Mouse (Mus musculus): ENCODE measurements around the gene Gm7929. TPM values are rescaled to one million over a fixed set of nuclear protein-coding genes. Genes with fewer than 3 reads are reported as not detected.
"Not testable (repeated sequence)": the region's sequence is repeated elsewhere in the genome, so short reads cannot be mapped to it uniquely, and the experiment has no call there.

Gene Gm7929
- not detected in 2 replicates for polyA plus RNA-seq (2015; fragmentation: Nextera tagmentation; extraction: Ambion mirVana)

- 100% methylated on average over 1 of the region's 1 CpGs for WGBS
- H3K27me3 ChIP-seq (ENCODE audit: control insufficient read depth, insufficient read depth, low read depth, low read length); H3K27ac ChIP-seq (ENCODE audit: low read length); H3K9me3 ChIP-seq (ENCODE audit: control insufficient read depth, low read length); H3K4me2 ChIP-seq (ENCODE audit: low read depth, low read length); H3K36me3 ChIP-seq (ENCODE audit: control insufficient read depth, insufficient read depth, low read length); H3K4me3 ChIP-seq (ENCODE audit: low read length); H3K4me1 ChIP-seq (replicated peaks; ENCODE audit: control insufficient read depth, insufficient read depth, low read length); ATAC-seq (ENCODE audit: low read depth); H3K9ac ChIP-seq (ENCODE audit: low read length): not testable (repeated sequence)
Measured at GRCm38 (mm10) chr14:41750514-41750913, at the start of gene Gm7929. Gene Gm7929 (minus strand): TSS chr14:41750614.

DNA sequence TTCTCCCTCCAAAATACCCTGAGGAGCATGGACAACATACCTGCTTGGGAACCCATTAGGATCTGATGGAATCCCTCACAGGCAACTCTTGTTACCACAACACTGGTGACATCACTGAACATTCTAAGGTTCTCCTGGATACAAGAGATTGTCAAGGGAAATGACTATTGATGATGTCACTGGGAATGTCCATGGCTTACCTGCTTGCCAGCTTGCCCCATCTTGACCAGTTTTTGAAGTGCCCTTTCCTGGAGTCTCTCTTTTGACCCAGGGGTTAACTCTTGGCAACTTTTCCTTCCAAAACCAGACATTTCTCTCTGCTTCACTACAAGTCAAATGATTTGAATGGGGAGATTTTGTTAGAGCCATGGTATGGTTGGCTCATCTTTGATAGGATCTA is 21.9 kb upstream of the Gm7929 start, which contains the start of gene Gm47189:
Gene Gm47189, minus strand, starts transcription at position 101 of the 400 bp plus-strand sequence.
- not testable (repeated sequence) for H3K27me3 ChIP-seq (ENCODE audit: control insufficient read depth, insufficient read depth, low read depth, low read length); H3K4me2 ChIP-seq (ENCODE audit: low read depth, low read length); H3K4me3 ChIP-seq (ENCODE audit: low read length); H3K36me3 ChIP-seq (ENCODE audit: control insufficient read depth, insufficient read depth, low read length); H3K4me1 ChIP-seq (replicated peaks; ENCODE audit: control insufficient read depth, insufficient read depth, low read length); H3K27ac ChIP-seq (ENCODE audit: low read length); H3K9ac ChIP-seq (ENCODE audit: low read length); ATAC-seq (ENCODE audit: low read depth); H3K9me3 ChIP-seq (ENCODE audit: control insufficient read depth, low read length)

GRCm38 (mm10) chr14:41755931-41756330 is 5.5 kb upstream of the Gm7929 start:
- not testable (repeated sequence) for H3K27me3 ChIP-seq (ENCODE audit: control insufficient read depth, insufficient read depth, low read depth, low read length); H3K4me1 ChIP-seq (replicated peaks; ENCODE audit: control insufficient read depth, insufficient read depth, low read length); H3K4me2 ChIP-seq (ENCODE audit: low read depth, low read length); H3K36me3 ChIP-seq (ENCODE audit: control insufficient read depth, insufficient read depth, low read length); ATAC-seq (ENCODE audit: low read depth); H3K9me3 ChIP-seq (ENCODE audit: control insufficient read depth, low read length); H3K4me3 ChIP-seq (ENCODE audit: low read length); H3K9ac ChIP-seq (ENCODE audit: low read length); H3K27ac ChIP-seq (ENCODE audit: low read length)
- 77% methylated on average over 2 of the region's 3 CpGs for WGBS

DNA sequence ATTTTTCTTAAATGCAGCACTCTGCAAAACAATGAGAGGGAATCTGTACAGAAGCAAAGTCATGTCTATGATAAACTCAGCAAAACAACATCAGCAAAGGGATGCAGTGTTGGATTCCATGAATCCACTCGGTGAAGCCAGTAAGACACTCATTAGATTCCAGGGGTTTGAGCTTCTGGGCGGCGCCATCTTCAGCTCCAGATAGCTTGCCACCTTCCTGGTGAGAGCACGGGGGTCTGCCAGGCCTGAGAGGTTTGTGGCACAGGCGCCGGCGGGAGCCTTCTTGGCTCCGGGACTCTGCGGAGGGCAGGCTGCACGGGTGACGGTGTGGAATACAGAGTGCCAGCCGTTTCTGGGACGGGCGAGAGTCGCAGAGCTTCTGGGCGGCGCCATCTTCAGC is 27.0 kb downstream of the Gm7929 start:
- H3K27me3 ChIP-seq (ENCODE audit: control insufficient read depth, insufficient read depth, low read depth, low read length); H3K27ac ChIP-seq (ENCODE audit: low read length); H3K9ac ChIP-seq (ENCODE audit: low read length); H3K4me2 ChIP-seq (ENCODE audit: low read depth, low read length); ATAC-seq (ENCODE audit: low read depth); H3K4me1 ChIP-seq (replicated peaks; ENCODE audit: control insufficient read depth, insufficient read depth, low read length); H3K36me3 ChIP-seq (ENCODE audit: control insufficient read depth, insufficient read depth, low read length); H3K4me3 ChIP-seq (ENCODE audit: low read length); H3K9me3 ChIP-seq (ENCODE audit: control insufficient read depth, low read length): not testable (repeated sequence)
- 67% methylated on average over 17 of the region's 17 CpGs for WGBS

- 72% methylated on average over 1 of the region's 1 CpGs for WGBS
- H3K4me3 ChIP-seq (ENCODE audit: low read length); H3K27ac ChIP-seq (ENCODE audit: low read length); H3K36me3 ChIP-seq (ENCODE audit: control insufficient read depth, insufficient read depth, low read length); H3K9ac ChIP-seq (ENCODE audit: low read length); H3K4me1 ChIP-seq (replicated peaks; ENCODE audit: control insufficient read depth, insufficient read depth, low read length); H3K4me2 ChIP-seq (ENCODE audit: low read depth, low read length); ATAC-seq (ENCODE audit: low read depth); H3K9me3 ChIP-seq (ENCODE audit: control insufficient read depth, low read length); H3K27me3 ChIP-seq (ENCODE audit: control insufficient read depth, insufficient read depth, low read depth, low read length): not testable (repeated sequence)
Measured at GRCm38 (mm10) chr14:41717180-41717579, 33.2 kb downstream of the Gm7929 start.

- not testable (repeated sequence) for H3K4me1 ChIP-seq (replicated peaks; ENCODE audit: control insufficient read depth, insufficient read depth, low read length); H3K4me3 ChIP-seq (ENCODE audit: low read length); H3K9ac ChIP-seq (ENCODE audit: low read length); H3K4me2 ChIP-seq (ENCODE audit: low read depth, low read length); ATAC-seq (ENCODE audit: low read depth); H3K27me3 ChIP-seq (ENCODE audit: control insufficient read depth, insufficient read depth, low read depth, low read length); H3K27ac ChIP-seq (ENCODE audit: low read length); H3K36me3 ChIP-seq (ENCODE audit: control insufficient read depth, insufficient read depth, low read length); H3K9me3 ChIP-seq (ENCODE audit: control insufficient read depth, low read length)
- WGBS = no CpG with 5 or more reads among the region's 3 CpGs
Measured at GRCm38 (mm10) chr14:41701785-41702184, 48.6 kb downstream of the Gm7929 start, which contains the start of gene Gm8068. Gene Gm8068 (minus strand): TSS chr14:41701885.

Other genes with a start within 250 kb of the Gm7929 start
- not detected in 2 replicates for gene Gm7970, start 195.0 kb downstream of the Gm7929 start, polyA plus RNA-seq (2015; fragmentation: Nextera tagmentation; extraction: Ambion mirVana)
- gene 1700049E17Rik2, start 177.4 kb downstream of the Gm7929 start, polyA plus RNA-seq (2015; fragmentation: Nextera tagmentation; extraction: Ambion mirVana) = not detected in 2 replicates
- gene Gm3072, start 126.0 kb downstream of the Gm7929 start, polyA plus RNA-seq (2015; fragmentation: Nextera tagmentation; extraction: Ambion mirVana) = not detected in 2 replicates
- not detected in 2 replicates for gene Gm3676, start 104.1 kb downstream of the Gm7929 start, polyA plus RNA-seq (2015; fragmentation: Nextera tagmentation; extraction: Ambion mirVana)
- not detected in 2 replicates for gene Gm8068, start 48.7 kb downstream of the Gm7929 start, polyA plus RNA-seq (2015; fragmentation: Nextera tagmentation; extraction: Ambion mirVana)
- not detected in 2 replicates for gene Gm47189, start 21.8 kb upstream of the Gm7929 start, polyA plus RNA-seq (2015; fragmentation: Nextera tagmentation; extraction: Ambion mirVana)
- not detected in 2 replicates for gene Gm7980, start 156.7 kb upstream of the Gm7929 start, polyA plus RNA-seq (2015; fragmentation: Nextera tagmentation; extraction: Ambion mirVana)
- gene 1700049E17Rik1, start 174.3 kb upstream of the Gm7929 start, polyA plus RNA-seq (2015; fragmentation: Nextera tagmentation; extraction: Ambion mirVana) = not detected in 2 replicates
- not detected in 2 replicates for gene 1700024B05Rik, start 193.4 kb upstream of the Gm7929 start, polyA plus RNA-seq (2015; fragmentation: Nextera tagmentation; extraction: Ambion mirVana)
- not detected in 2 replicates for gene Gm6401, start 217.3 kb upstream of the Gm7929 start, polyA plus RNA-seq (2015; fragmentation: Nextera tagmentation; extraction: Ambion mirVana)
- gene Gm3543, start 232.7 kb upstream of the Gm7929 start, polyA plus RNA-seq (2015; fragmentation: Nextera tagmentation; extraction: Ambion mirVana) = not detected in 2 replicates